Mouse (Mus musculus): ENCODE data around the gene Ppp1r35.

The Ppp1r35 gene

DNA sequence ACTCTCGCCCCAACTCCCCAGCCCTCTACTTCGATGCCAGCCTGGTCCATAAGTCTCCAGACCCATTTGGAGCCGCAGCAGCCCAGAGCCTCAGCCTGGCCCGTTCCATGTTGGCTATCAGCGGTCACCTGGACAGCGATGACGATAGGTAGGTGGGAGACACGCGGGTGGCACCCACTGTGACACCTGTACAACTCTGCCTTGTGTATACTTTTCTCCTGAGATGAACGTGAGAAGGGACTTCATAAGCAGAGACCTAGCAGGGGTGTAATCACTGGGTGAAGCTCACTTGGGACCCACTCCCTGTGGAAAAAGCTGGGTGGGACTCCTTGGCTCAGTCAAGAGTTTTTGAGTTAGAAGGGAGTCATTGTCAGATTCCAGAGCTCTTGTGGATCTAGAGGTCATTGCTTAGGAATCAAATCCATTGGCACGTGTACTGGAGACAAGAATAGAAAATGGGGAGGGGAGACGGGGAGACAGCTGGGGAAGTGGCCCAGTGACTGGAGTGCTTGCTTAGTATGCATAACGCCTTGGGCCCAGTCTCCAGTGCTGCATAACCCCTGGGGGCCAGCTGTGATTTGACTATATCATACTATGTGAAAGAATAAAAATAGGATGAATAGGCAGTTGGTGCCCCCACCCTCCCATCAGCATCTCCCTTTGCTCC is 27.3 kb upstream of the Ppp1r35 start:
- no peak for DNase-seq (ENCODE audit: low spot score in 2 of 2)

DNA sequence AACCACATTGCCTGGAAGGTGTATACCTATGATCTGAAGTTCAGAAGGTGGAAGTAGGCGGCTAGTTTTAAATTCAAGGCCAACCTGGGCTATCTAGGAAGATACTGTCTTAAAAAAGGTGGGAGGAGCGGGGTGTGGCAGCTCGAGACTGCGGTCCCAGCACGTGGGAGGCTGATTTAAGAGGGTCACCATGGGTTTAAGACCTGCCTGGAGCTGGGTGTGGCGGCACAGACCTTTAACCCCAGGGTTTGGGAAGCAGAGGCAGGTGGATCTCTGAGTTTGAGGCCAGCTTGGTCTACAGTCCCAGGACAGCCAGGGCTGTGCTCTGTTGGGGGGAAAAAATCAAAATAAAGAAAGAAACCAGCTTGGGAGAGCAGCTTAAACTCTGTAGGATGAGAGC is 26.7 kb upstream of the Ppp1r35 start:
- no peak for DNase-seq (ENCODE audit: low spot score in 2 of 2)

- DNase-seq (ENCODE audit: low spot score in 2 of 2), result no peak
These were observed 25.4 kb upstream of the Ppp1r35 start for GRCm38 (mm10) chr5:137753111-137753832.

DNA sequence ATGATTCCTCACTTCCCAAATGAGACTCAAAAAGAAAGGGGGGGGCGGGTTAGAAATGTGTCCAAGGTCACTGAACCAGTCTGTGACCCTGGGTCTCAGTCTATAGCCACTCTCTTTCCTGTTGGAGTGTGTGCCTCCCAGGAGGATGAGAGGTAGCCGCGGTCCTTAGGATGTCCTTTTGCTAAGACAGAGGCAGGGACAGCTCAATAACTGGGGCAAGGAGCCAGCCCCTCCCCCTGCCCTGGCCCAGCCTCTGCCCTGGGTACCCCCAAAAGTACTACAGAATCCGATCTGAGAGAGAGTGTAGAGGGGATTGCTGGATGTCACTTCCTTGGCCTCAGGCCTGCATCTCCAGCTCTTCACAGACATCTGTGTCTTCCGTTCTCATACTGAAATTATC is 23.2 kb upstream of the Ppp1r35 start:
- DNase-seq (ENCODE audit: low spot score in 2 of 2), result no peak

DNA sequence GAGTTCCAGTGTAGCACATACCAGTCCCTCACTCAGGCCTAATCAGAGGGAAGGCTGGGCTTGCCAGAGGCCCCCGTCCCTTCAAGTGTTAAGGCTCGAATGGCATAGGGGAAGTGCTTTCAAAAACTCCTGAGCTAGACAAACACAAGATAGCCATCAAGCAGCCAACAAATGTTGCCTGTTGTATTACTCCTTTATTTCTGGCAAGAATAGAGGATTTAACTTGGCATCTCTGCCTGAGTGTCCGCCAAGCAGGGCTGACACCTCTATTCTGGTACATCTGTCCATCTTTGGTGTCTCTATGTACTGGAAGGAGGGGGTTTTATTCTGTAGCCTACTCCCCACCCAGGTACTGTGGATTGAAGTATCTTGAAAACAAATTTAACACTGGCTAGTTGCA is 22.5 kb upstream of the Ppp1r35 start:
- DNase-seq (ENCODE audit: low spot score in 2 of 2), result no peak

- DNase-seq (ENCODE audit: low spot score in 2 of 2), result peak; percentile 72 to 85
These were observed 21.6 kb upstream of the Ppp1r35 start for GRCm38 (mm10) chr5:137756882-137757661.

- DNase-seq (ENCODE audit: low spot score in 2 of 2), result peak in 1 of 2 experiments; percentile 60
These were observed 20.8 kb upstream of the Ppp1r35 start for GRCm38 (mm10) chr5:137757887-137758286.

DNA sequence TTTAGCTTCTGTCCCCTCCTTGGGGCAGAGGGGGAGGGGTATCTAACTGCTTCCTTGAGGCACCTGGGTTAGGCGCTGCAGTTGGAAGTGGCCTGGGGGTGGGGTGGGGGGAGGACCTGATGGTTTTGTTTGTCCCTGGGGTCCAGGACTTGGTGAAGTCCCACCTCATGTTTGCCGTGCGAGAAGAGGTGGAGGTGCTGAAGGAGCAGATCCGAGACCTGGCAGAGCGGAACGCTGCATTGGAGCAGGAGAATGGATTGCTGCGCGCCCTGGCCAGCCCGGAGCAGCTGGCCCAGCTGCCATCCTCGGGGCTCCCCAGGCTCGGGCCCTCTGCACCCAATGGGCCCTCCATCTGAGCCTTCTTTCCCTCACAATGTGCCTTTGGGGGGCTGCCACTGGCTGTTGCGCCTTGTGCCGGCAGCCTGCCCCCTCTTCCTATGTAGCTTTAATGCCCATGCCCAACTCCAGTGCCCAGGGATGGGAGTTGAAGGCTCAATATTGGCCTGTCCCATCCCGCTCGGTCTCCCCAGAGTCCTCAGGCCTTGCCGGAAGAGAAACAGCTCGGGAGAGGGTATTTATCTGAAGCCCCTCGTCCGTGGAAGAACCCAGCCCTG is 19.6 kb upstream of the Ppp1r35 start:
- no peak for DNase-seq (ENCODE audit: low spot score in 2 of 2)

GRCm38 (mm10) chr5:137759971-137760412 is 18.7 kb upstream of the Ppp1r35 start:
- peak; percentile 83 to 86 for DNase-seq (ENCODE audit: low spot score in 2 of 2)

DNA sequence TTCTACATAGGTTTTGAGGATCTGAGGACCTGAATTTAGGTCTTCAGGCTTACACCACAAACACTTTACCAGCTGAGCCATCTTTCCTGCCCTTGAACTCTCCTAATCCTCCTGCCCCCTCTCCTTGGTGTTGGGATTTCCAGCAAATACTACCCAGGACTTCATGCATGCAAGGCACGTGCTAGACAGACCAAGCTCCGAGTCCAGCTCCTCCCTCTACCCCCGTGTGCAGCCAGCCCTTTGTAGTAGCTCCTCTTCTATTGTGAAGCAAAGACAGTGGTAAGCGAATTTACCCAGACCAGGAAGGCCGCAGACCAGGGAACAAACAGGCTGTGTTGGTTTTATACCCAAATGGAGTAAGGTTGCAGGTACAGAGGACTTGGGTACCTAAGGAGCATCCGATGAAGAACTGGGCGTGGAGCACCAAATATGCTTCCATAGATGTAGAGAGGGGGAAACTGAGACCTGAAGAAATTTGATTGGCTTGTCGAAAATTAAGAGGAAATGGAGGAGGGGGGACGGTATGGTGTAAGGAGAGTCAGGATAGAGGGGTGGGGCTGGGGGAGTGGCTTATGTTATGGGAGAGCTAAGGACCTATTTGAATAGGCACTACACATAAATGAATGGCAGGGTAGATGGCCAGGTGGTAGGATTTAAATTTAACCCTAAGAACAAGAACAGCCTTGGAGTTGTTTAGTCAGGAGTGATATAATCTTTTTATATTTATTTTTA is 13.9 kb upstream of the Ppp1r35 start:
- DNase-seq (ENCODE audit: low spot score in 2 of 2), result no peak

DNA sequence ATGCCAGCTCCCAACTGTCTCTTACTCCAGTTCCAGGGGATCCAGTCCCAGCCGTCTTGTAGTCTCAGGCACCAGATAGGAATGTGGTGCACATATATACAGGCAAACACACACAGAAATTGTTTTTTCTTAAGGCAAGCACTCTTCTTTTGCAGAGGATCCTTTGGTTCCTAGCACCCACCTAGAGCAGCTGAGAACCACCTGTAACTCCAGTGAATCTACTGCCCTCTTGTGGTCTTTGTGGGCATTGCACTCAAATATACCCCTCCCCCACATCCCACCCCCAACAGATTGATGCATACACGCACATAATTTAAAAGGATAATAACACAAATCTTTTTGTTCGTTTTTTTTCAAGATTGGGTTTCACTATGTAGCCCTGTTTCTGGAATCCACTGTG is 12.4 kb upstream of the Ppp1r35 start:
- no peak for DNase-seq (ENCODE audit: low spot score in 2 of 2)

DNA sequence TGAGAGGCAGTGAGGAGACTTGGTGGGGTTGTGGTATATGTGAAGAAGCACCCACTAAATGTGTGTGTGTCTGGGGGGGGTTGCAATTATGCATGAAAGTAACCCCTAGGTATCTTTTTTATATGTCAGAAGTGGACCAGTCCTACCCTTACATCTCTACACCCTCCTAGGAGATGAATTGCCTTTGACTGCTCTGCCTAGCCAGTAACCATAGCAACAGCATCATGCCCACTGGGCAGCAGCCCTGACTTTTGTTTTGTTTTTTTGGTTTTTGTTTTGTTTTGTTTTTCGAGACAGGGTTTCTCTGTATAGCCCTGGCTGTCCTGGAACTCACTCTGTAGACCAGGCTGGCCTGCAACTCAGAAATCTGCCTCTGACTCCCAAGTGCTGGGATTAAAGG is 10.2 kb upstream of the Ppp1r35 start:
- no peak for DNase-seq (ENCODE audit: low spot score in 2 of 2)

DNA sequence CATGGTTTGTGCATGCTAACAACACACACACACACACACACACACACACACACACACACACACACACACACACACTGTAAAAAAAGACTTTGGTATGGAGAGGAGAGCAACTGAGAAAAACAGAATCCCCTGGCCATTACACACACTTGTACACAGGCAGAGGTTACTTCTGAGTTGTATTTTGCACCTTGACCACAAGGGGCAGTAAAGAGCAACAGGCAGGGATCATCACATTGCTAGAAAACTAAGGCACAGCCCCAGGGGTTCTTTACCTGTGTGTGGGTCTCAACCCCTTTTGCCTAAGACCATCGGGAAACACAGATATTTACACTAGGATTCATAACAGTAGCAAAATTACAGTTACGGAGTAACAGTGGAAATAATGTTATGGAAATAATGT is 7.9 kb upstream of the Ppp1r35 start:
- no peak for DNase-seq (ENCODE audit: low spot score in 2 of 2)

GRCm38 (mm10) chr5:137772755-137773154 is 5.9 kb upstream of the Ppp1r35 start:
- DNase-seq (ENCODE audit: low spot score in 2 of 2), result no peak

GRCm38 (mm10) chr5:137775587-137776290 is 2.9 kb upstream of the Ppp1r35 start:
- DNase-seq (ENCODE audit: low spot score in 2 of 2), result no peak

DNA sequence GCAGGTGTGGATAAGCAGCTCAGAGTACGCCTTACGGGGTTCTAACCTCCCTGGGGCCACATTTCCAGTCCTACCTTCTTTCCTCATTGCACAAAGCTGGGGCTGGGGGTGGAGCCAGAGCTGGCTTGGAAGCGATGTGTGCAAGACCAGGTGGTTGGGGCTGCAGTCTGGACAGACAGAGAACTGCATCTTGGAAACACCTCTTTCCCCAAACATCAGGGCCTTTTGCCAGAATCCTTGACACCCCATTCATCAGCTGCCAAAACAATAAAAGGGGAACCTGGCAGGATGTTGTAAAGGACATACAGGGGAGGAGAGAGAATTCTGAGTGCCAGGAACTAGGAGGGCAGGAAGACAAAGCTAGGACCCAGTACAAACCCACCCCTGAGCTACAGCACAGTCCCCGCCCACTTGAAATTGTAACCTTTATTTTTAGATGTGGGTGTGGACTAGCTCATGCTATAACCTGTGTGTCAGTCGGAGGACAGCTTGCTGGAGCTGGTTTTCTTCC is 2.2 kb upstream of the Ppp1r35 start:
- DNase-seq (ENCODE audit: low spot score in 2 of 2), result peak; percentile 51 to 64

- DNase-seq (ENCODE audit: low spot score in 2 of 2), result no peak
These were observed 1.3 kb upstream of the Ppp1r35 start for GRCm38 (mm10) chr5:137777267-137777845.

- DNase-seq (ENCODE audit: low spot score in 2 of 2), result no peak
These were observed 644 bp downstream of the Ppp1r35 start for GRCm38 (mm10) chr5:137779053-137779933.

DNA sequence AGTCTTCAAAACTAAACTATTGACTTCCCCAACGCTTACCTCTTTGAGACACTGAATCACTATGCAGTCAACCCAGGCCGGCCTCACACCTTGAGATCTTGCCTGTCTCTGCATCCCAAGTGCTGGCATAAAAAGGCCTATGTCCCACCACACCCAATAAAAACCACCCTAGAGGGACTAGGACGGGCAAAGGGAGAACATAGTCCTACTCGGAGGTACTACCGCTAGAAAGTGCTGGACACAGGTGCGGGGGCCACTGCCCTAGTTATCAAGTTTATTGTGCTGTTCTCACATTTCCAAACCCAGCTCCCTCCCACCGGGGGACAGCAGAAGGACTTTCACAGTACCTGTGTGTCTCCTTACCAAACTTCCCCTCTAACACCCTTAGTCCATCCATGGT is 3.0 kb downstream of the Ppp1r35 start:
- DNase-seq (ENCODE audit: low spot score in 2 of 2), result no peak
